Mouse (Mus musculus) cerebellum, adult 11-12 months (tissue): ENCODE measurements around the gene Prkd2.
A peak's percentile ranks its signal among the peaks of the same experiment; 100 is the strongest.

Experiments used
- DNase-seq: peaks from one replicate; pipeline ENCODE4 v3.0.0; 2022

Prkd2 gene

DNA sequence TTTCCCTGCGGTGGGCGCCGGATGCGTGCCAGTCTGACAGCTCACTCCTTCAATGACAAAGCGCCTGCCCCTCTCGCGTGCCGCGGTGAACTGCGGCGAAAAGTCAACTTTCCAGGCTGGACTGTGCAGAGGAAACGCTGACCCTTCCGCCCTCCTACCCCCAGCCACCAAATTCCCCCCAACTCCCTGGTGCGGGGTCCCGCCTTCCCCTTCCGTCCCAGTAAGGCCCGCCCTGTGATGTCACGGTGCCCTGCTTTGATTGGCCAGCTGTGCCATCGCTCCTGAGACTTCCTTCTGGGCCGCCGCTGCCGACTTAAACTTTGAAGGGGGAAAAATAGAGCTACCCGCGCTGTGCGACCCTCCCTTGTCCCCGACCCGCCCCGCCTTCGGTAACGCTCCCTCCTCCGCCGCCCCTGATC is at the start of gene Prkd2:
TSS of gene Prkd2 (plus strand) at position 258 of the 419 bp plus-strand sequence.
- DNase-seq: peak; percentile 83

- DNase-seq: no peak
These were observed 49.5 kb upstream of the Prkd2 start for GRCm38 (mm10) chr7:16793010-16793725.

- DNase-seq: no peak
These were observed 47.8 kb upstream of the Prkd2 start for GRCm38 (mm10) chr7:16794886-16795285.

DNA sequence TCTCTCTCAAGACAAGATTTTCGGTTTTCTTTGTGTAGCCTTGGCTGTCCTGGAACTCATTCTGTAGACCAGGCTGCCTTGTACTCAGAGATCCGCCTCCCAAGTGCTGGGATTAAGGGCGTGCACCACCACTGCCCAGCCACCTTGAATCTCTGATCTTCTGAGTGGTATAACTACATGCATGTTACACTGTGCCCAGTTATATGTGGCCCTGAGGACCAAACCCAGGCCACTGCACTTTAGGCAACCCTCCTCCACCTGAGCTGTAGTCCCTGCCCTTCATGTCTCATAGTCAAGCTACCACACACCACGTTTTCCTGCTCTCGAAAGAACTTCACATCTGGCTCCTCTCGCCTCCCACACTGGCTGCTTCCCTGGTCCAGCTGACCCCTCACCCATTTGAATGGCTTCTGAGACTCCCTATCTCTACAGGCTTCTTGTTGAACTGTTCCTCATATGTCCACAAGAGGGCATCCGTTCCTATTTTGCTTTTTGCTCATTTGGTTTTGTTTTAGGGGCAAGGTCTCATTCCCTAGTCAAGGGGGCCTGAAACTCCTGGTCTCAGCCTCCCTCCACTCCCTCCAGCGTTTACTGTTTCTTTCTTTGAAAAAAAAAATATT is 38.2 kb upstream of the Prkd2 start:
- no peak for DNase-seq

DNA sequence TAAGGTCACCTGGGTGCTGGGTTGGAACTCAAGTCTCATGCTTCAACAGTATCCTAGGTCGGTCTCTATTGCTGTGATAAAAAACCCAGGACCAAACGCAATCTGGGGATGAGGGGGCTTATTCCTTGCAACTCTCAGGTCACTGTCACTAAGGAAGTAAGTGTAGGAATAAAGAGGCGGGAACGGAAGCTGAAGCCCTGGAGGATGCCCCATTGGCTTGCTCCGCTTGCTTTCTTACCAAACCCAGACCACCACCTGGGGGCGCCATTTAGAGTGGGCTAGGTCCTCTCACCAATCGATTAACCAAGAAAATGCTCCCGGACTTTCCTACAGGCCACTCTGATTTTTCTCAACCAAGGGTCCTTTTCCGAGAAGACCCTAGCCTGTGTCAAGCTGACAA is 34.8 kb upstream of the Prkd2 start:
- DNase-seq: no peak

DNA sequence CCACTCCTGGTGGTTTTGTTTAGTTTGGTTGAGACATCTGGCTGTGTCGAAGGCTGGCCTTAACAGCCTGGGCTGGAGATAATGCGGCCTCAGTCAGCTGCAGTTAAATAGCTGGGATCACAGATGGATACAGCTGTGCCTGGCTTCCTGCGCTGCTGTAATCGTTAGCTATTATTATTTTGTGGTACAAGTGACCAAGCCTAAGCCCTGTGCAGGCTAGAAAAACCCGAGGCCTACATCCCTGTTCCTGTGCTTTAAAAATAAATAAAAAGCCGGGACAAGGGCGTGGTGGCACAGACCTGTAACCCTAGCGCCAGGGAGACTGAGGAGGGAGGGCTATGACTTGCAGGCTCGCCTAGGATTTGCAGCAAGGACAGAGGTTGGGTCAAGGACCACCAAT is 34.1 kb upstream of the Prkd2 start:
- DNase-seq: peak; percentile 27

DNA sequence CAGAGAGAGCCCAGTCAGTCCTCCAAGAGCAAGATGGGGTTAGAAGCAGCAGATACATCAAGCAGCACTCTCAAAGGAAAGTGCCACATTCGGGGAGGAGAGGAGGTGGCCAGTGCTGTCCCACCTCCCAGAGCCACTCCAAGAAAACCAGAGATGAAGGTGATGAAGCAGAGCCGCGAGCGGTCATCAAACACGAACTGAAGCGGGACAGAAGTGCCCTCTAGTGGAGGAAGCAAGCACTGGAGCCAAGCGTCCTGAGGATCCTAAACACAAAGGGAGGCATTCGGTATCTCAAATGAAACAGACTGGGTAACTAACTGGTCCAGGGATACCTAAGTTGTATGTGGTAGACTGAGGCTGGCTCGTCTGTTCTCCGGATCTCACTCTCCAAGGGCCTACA is 33.0 kb upstream of the Prkd2 start:
- DNase-seq: peak; percentile 72

DNA sequence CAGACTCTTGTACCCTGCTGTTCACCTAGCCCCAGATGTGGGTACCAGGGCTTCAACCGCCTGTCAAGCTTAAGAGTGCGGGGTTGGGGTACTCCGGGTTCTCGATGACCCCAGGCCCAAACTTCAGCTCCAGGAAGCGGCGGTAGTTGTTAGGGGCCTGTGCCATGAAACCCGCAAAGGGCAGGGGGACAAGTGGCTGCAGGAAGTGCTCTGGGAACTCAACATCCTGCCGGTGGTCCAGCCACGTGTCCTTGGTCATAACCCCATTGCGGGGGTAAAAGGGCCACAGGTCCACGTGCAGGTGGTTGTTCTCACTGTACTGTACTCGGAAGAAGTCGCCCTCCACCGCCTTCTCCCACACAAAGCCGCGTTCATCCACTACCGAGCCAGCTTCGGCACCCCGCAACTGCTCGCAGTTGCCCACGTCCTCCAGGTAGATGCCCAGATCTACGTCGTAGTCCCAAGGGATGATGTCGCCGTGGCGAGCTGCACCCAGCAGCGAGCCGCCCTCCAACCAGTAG is 32.2 kb upstream of the Prkd2 start:
- peak; percentile 54 for DNase-seq

- DNase-seq: peak; percentile 71
These were observed 31.6 kb upstream of the Prkd2 start for GRCm38 (mm10) chr7:16810920-16811648.

DNA sequence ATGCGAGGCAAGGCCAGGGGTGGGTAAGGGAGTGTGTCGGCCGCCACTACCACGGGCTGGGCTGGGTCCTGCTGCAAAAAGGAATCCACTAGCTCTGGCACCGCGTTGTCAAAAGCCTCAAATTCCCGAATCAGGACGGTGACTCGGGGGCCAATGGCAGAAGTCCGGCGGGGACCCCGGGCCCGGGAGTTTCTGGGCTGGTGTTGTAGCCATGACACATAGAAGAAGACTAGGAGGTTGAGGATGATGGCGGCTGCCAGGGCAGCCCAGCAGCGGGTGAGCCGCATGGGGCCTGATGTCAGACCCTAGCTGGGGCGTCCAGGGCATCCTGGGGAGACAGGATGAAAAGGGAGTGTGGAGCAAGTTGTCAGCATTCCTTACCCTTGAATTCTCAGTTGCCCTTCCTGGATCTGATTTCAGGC is 31.0 kb upstream of the Prkd2 start:
- DNase-seq: no peak

- DNase-seq: no peak
These were observed 30.2 kb upstream of the Prkd2 start for GRCm38 (mm10) chr7:16812505-16812904.

- DNase-seq: peak; percentile 54
These were observed 27.3 kb upstream of the Prkd2 start, which contains the start of gene Strn4 for GRCm38 (mm10) chr7:16815351-16815941. Gene Strn4, plus strand, starts transcription at chr7:16815889.

DNA sequence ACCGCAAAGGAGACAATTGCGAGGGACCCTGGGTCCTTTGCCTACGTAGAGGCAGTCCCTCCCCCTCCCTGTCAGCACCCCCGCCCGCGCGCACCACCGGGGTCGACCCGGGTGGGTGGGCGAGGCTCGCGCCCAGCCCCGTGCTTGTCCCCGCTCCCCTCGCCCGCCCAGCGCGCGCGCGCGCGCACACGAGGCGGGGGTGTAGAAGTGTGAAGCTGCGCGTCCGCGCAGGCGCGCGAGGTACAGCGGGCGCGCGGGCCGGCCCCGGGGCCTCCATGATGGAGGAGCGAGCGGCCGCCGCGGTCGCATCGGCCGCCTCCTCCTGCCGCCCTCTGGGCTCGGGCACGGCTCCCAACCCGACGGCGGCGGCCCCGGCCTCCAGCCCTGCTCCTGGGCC is 26.6 kb upstream of the Prkd2 start:
- DNase-seq: peak; percentile 87

DNA sequence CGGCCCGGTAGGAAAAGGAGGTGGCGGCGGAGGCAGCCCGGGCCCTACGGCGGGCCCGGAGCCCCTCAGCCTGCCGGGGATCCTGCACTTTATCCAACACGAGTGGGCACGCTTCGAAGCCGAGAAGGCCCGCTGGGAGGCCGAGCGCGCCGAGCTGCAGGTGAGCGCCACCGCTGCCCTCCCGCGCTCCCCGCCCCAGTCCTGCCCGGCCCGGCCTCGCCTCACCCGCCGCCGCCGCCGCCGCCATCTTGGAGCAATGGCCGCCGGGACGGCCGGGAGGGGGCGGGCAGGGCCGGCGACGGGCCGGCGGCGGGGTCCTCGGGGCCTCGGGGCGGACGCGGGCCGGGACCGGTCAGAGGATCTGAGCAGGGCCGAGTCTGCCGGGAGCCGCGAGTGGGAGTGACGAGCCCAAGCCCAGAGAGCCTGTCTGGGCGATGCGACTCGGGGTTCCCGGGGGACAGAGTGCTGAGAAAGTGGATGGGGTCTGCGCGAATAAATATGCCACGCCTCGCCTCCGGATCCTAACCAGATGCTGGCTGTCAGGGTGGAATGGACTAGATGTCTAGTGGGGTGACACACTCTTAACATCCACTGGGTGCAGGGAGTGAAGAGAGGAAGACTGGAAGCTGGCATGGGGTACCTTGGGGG is 26.1 kb upstream of the Prkd2 start, which contains the start of gene Fkrp:
TSS of gene Fkrp (minus strand) at position 258 of the 648 bp plus-strand sequence.
- peak; percentile 66 for DNase-seq

DNA sequence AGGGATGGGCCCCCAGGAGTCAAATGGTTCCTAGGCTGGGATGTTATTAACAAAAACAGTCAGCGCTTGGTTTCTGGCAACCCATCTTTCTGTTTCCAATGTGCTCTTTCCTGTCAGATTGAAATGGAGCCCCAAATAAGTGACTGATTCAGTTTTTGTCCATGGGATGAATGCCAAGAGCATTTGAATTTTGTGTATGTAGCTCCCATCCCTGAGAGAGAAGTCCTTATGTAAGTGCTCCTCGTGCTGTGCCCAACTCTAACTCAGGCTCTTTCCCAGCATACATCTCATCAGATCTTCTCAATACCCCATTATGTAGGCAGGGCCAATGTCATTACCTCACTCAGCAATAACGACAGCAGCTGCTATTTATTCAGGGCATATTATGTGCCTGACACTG is 25.0 kb upstream of the Prkd2 start:
- DNase-seq: peak; percentile 39

- no peak for DNase-seq
These were observed 22.9 kb upstream of the Prkd2 start for GRCm38 (mm10) chr7:16819794-16820193.

DNA sequence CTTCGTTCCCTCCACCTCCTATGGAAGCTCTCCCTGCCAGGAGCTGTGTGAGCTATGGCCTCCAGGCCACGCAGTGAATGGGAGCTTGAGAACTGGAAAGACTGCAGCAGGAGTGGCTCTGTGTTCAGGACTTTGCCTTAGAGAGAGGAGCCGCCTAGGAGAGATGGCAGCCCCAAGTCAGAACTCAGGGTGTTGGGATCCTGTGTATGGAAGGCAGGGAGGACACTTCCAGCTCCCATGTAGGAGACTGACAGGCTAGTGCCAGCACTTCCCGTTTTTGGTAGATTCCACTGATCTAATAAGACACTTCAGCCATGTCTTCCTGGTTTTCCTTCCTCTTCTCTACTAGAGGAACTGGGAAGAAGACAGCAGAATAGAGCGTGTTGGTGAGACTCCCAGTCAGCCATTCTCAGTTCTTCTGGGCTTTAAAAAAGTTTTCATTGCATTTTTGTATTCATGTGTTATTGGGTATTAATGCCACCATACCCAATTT is 22.4 kb upstream of the Prkd2 start:
- no peak for DNase-seq

- peak; percentile 26 for DNase-seq
These were observed 21.6 kb upstream of the Prkd2 start for GRCm38 (mm10) chr7:16821091-16821490.

DNA sequence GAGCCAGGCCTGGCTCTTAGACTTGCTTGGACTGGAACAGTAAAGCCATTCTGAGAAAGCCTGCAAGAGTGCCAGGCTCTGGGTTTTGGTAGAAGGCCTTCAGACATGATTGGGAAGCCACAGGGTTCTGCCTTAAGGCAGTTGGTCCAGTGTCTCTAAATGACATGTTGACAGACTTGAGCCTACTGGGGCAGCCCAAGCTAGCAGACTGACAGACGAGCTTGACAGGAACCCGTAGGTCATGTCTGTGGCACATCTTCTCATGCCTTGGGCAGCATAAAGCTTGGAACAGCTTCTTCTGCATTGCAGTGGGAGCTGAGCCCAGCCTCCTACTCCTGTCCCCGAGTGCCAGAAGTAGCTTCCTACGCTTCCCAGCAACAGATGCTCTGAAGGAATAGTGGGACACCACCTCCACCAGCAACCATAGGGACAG is 21.0 kb upstream of the Prkd2 start:
- peak; percentile 59 for DNase-seq

DNA sequence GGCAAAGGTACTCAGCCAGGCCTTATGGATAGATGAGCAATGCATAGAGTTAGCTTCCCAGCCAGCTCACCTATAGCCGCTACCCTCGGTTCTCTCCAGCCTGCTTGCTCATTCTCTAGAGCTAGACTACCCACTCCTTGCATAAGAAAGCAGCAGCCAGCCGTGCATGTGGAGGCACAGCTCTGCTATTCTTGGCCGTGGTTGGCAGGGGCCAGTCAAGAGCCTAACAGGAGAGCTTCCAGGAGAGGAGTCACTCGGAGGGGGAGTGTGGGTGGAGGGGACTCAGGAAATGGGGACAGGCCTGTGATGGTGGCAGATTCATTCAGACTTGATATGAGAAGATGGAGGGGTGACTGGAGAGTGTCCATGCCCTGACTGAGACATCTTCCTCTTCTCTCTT is 19.0 kb upstream of the Prkd2 start:
- peak; percentile 52 for DNase-seq

DNA sequence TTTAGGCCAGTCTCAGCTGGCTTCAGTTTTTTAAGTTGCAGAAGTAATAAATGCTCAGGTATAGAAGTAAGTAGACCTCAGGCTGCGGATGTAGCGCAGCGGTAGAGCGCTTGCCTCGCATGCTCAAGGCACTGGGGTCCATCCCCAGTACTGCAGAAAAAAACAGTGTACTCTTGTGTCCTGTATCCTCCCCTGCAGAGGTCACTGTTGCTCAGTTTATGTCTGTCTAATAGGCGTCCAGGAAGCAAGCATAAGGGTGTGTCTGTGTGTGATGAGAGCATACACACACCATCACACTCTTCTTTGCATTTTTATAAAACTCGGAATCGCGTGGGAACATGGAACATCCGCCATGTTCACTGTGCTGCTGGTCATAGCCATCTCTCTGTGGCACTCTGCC is 16.9 kb upstream of the Prkd2 start:
- DNase-seq: no peak

DNA sequence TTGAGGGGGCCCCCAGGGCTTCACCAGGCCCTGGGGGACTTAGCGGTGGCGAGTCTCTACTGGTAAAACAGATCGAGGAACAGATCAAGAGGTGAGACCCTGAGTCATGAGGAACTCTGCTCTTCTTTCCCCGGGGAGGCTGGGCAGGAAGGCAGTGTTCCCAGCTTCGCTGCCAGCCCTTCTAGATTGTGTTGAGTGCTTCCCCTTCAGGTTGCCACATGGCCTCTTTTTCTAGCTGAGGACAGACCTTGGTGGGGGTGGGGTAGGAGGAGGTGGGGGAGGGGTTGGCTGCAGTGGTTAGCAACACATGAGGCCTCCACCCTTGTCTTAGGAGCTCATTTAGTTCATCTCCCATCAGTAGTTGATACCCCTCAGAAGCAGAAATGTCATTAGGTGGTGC is 16.1 kb upstream of the Prkd2 start:
- DNase-seq: no peak
